Mouse (Mus musculus) cerebellum, postnatal 10 days (tissue): Measurements from ENCODE around the gene Spert.

Experiments
- DNase-seq, 2 experiments: peaks; one replicate each; pipeline ENCODE4 v3.0.0; 2021; ENCODE audit warnings: mixed read lengths in 2 of 2

Spert gene

DNA sequence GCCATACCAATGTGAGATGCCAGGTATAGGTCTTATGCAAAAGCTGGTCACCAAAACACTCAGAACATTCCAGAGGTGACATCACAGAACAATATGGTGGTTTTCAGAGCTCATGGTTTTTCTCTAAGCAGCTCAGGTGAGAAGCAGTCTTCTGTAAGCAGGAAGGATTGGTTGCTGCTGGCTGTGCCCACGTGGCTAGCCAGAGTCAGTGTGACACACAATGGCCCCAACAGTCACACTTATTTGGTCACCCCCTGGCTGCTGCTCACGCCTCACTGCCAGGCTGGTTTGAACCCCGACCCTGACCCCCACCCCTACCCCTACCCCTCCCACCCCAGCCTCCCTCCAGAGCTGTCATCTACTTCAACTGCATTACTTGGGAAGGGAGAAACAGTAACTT lies at the start of gene Spert:
TSS of gene Spert (minus strand) at position 139 of the 400 bp plus-strand sequence.
- DNase-seq, result no peak

DNA sequence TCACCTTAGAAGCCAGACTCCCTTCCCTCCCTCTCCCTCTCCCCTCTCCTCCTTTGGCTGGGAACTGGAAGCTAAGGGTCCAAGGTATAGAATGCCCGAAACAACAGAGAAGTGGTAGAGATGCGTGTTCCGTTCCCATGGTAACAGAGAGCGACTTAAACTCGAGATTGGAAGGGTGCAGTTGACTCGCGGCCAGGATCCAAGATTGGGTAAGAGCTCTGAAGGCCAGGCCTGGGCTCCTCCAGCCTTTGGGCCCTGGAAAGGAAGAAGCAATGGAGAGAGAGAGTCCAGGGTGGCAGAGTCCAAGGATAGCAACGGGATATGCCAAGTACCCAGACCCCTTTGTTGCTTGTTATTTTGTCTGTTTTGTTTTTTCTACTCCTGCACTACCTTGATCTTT lies 49.2 kb upstream of the Spert start, which contains the start of gene Erich6b:
TSS of gene Erich6b (plus strand) at position 180 of the 400 bp plus-strand sequence.
- no peak for DNase-seq

DNA sequence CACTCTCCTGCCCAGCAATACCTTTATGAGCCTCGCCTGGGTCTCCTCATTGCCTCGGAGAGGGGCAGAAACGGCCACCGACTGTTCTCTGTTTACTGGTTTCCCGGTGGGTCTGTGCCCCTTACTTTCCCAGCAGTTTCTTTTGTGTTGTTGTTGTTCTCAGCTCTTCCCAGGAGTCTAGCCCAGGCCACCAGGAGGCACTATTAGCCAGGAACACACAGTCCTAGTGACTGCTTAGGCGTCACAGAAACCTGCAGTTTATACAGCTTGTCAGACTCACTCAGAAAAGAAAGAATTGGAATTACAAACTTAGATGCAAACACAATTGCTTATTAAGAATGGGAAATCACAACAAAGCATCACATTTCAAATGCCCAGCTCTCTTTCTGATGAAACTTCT lies 48.5 kb upstream of the Spert start:
- peak; percentile 20 to 26 for DNase-seq

DNA sequence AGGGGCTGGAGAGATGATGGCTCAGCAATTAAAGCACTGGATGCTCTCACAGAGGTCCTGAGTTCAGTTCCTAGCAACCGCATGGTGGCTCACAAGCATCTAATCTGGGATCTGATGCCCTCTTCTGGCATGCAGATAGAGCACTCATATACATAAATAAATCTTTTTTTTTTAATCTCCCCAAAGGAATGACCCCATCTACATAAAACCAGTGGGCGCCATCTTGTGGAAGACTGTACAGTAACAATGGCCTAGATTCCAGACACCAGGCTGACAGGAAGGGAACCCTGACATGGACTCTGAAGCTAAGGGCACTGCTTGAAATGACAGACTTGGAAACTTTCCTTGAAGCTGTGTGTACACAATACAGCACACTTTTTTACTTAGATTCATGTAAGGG lies 47.9 kb upstream of the Spert start:
- DNase-seq, result peak; percentile 54 to 59

DNA sequence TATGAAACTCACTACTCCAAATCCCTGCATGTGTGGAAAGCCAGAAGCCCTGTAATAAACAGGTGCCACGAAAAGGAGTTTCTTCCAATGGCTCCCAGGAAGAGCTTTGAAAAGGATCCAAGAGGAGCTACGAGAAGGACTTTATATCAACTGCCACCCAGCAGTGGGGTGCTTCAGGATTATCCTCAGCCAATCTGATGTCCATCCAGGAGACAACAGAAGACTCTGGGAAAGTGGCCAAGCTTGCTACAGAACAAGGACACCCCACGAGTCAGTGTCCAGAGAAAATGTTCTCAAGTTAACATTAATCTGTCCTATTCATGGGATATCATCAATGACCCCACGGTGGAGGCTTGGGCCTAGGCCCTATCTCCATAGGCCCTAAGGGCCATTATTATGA lies 44.7 kb upstream of the Spert start:
- DNase-seq, result peak; percentile 72 to 79

DNA sequence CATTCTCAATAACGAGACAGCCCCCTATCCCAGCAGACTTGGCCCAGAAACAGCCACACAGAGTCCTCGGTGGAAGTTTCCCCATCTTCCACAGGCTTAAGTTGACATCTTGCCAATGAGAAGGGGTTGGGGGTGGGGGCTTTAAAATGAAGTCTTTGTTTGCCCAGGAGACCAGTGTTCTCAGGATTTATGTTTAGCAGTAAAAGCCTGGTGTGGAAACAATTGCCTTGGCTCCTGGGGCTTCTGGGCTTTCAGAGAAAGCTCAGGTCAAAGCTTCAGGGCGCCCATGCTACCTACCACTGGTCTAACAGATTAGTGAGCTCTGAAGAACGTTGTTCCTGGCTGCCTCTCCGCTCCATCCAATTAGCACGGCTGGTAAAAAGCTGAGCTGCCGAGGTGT lies 43.2 kb upstream of the Spert start:
- DNase-seq, result no peak

DNA sequence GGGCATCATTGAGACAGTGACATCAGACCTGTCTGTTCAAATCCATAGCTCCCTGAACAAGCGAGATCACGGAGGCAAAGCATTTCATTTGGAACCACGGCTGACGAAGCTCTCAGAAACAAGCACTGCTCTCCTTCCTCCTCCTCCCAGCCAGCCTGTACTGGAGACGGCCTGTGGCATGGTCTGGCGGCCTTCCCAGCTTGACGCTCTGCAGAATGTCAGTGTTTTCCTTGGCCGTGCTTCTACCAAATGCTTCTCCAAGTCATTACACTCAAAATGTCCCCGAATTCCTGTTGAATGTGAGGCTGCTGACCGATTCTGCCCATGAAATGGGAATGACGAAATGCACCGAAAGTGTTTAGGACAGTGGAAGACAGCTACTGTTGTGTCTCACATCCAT lies 42.4 kb upstream of the Spert start:
- peak; percentile 81 to 85 for DNase-seq

DNA sequence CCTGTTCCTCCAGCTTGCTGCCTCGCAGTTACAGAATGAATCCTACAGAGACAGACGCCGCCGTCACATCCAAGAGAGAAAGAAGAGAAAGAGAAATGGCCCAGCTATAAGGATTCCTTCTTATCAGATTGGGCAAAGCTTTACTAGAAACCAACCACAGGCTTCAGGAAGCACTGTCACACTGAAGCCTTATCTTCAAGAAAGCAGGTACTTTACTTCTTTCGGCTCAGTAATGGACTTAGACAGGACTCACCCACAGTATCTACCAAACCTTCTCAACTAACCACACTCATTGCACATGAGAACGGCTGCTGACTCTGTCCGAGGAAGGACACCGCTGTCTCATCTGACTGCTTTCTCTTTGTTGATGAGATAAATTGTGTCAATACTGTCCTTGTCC lies 36.0 kb upstream of the Spert start:
- no peak for DNase-seq

DNA sequence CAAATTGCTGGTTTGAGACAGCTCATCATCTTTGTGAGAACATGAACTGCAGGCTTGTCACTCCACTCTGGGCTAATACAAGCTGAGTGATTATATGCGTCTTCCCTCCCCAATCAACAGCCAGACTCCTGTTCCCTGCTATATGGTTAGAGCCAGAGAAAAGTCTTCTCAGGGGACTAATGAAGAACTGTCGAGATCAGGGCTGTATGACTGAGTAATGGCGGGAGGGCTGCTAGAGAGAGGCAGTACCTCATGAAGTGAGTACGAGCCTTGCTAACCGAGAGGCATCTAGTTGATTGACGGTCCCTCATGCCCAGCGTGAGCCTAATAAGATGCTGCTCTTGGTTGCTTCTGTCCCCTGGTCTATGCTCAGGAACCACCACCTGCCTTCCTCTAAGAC lies 30.1 kb upstream of the Spert start:
- no peak for DNase-seq

DNA sequence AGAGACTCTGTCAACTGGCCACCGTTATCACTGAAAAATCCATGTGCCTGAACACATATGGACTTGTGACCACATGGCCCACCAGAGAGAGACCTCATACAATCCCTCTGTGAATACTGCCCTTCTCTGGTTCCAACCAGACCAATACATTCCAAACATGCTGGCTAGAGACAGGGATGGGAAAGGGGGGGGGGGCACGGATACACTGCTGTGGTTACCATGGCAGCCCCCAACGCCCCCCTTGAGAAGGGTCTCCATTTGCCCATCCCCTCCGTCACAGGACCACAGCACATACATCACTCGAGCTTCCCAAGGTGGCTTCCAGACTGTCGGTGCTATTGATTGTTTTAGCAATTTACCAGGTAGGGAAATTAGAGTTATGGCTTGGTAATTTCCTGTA lies 23.5 kb upstream of the Spert start:
- peak; percentile 8 to 13 for DNase-seq

DNA sequence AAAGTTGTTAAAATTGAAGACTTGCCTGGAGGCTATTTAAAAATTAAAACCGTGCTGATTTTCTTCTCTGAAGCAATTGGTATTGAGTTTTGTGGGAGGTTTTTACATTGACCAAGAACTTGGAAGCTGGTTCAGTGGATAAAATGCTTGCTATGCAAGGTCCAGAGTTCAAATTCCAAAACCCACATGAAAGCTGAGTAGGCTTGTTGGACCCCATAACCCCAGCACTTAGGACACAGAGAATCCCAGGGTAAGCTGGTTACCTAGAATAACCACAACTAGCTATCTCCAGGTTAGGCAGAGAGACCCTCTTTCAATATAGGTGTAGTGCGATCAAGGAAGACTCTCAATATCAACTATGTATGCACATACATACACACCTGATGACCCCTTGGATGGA lies 16.3 kb upstream of the Spert start:
- DNase-seq, result no peak

DNA sequence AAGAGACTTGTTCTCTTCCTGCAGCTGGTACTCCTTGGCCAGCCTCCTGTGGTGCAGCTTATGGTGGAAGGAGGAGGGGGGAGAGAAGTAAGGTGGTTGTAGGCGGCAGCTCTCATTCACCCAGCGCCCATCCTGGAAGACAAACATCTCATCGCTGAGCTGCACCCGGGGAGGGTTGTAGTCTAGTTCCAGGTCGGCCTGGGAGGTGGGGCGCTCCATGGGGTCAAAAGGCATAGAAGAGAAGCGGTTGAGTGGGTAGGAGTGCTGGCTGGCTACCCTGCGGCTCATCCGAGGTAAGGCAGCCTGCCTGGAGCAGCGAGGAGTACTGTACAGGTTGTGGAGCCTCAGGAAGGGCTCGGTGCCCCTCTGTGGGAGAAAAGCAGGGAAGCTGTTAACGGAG lies 9.0 kb downstream of the Spert start:
- no peak for DNase-seq

DNA sequence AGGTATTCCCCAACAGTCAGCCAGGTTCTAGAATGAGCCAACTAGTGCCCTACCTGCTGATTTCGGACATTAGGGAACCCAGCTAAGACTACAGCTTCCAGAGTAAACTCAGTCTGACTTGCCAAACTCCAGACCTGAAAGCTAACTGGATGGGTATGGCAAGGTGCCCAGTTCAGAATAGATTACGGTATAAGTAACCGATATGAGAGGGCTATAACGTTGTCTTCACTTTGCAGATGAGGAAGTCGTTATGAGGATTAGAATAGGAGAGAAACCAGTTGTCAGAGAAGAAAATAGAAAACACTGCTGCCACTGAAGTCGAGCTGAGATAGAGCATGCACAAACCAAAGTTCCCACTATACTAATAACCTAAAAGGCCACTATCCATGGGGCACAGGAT lies 13.9 kb downstream of the Spert start:
- no peak for DNase-seq

DNA sequence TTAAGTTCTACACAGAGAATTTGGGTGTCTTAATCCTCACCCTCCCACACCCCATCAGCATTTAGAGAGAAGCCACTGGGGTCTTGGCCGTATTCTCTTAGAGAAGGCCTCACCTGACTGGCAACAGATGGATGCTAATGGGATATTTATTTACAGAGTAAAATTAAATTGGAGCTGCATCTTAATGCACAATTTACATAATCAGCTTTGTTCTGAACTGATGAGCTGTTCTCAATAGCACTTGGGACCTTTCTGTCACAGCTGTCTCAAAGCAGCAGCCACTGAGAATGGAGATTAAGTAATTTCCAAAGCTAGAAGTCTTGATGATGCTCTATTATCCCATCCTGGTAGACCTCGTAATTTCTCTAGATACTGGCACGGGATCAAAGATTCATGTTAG lies 26.6 kb downstream of the Spert start:
- DNase-seq, result peak in 1 of 2 experiments; percentile 43

DNA sequence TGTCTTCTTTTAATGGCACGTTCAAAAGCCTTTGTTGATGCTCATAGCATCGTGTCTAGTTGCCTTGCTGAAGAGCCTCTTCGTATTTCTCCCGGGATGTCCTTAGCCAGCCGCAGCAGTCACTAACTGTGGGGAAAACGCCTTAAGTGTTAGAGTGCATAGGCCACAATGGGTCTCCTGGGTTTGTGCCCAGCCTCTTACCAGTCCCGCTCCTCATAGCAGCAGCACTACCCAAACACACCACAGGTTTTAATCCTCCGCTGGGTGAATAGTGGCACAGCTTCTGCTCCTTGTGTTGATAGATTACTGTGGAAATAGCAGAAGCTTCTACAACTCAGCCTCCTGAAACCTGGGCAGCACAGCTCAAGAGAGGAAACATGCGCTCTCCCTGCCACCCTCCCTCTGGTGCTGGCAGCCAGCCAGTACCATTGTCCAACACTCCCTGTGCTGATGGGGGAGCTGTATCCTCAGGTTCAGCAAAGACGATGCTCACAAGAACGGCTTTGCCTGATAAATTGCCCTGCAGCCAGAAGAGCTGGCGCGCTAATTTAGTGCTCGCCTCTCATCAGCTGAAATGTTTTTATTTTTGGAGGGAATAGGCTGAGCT lies 27.3 kb downstream of the Spert start:
- peak; percentile 97 for DNase-seq

DNA sequence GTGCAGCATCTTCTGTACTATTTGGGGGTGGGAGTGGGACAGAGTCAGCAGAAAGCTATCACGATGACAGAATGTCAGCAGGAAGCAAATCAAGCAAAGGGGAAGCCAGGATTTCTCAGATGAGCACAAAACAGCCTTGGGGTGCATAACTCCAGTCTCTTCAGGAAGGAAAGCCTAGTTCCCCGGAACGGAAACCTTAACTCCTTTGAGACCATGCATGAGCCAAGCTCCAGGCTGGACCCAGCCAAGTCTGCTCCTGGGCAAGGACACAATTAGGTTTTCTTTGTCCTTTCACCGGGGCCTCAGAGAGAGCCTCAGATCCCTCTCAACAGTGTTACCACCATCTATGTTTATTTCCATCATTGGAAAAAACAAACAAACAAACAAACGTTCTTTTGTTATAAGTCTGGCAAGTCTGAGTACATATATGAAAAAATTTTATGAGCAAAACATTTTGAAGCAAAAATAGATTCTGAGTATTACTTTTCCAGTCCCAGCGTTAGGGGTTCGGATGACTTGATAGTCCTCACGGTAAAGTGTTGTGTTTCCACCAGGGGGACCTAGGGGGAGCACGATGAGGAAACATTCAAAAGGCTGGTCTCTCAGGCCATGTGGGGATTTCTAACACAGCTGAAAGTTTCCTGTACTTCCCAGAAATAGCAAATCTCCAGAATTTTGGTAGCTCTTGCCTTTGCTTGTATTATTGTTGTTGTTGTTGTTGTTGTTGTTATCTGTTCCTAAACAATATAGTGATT lies 31.2 kb downstream of the Spert start:
- DNase-seq, result peak; percentile 52 to 54

DNA sequence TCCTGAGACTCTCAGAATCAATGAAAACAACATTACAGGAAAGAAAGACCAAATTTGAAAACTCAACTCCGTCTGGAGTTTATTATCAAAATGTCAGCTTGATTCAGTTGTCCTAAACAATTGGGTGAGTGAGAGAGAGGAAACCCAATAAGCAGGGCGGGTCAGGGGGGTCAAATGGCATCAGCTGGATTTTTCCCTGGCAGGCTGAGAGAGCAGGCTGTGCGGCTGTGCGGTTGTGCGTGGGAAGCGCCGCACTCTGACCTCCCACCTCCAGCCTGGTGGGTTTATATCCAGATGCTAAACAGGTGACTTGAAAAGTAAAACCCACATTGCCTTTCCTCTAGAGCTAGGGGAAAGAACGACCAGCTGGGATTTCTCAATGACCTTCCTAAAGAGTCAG lies 51.2 kb downstream of the Spert start:
- DNase-seq, result no peak

DNA sequence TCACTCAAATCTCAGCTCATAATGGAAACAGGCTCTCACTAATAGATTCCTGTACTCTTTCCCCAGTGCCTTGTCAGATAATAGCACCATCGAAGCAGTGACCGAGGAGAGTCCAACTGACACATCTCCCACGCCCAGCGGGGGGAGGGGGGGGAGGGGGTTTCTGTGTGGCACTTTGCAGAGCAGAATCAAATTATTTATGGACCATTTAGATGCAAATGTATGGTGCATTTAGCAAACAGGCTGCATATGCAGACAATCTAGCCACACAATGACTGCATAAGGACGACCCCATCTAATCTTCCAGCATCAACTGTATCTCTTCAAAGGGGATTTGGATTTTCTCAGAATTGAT lies 51.9 kb downstream of the Spert start:
- peak; percentile 38 to 52 for DNase-seq

DNA sequence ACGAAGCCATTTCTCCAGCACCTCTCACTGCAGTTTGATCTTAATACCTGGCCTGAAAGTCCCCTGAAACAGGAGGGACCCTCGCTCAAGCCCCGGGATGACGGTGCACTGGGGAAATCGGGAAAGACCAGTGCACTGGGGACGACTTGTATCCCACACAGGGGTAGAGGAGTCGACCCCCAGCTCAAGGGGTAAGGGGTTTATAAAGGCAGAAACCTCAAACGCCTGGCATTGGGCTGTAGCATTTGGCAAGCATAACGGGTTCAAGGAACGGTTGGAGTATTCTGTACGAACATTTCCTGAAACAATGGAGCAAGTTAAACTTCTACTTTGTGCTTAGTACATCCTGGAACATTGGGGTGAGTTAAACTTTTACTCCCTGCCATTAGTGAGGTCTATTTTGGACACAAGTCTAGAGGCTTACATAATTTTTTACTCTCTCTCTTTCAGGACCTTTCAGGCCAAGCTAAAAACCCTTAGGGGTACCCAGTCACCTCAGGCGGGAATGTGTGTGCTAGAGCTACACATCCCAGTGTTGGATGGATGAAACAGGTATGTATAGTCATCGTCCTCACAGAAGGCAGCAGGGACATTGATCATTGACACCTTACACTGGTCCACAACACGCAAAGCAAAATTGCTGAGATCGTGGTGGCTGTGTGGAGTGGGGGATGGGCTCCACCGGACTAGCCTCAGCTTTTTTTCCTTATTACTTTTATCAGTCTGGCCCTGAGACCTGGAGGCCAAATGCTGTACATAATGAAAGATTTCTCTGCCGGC lies 52.5 kb downstream of the Spert start:
- DNase-seq, result no peak

DNA sequence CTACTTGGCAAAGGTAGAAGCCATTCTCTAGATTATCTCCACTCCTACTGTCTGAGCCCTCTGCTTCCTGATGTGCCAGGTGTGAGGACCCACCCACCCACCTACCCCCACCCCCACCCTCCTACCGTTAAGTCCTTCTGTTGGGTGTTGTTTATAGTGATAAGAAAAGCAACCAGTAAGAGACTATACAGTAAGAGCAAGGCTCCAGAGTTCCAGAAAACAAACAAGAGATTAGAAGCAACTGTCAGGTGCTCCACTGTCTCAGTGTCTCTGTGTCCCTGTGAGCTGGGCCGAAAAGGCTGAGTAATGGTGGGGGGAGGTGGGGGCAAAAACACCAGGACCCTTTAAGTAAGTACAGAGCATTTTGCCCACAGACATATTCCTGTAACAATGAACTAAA lies 53.7 kb downstream of the Spert start:
- no peak for DNase-seq
